Mouse (Mus musculus) spleen, adult 2 months (tissue): ENCODE results near the gene Slc25a35.

Experiments
- CTCF ChIP-seq: fragments of 200-500 bp; IDR thresholded peaks from 2 replicates; pipeline ENCODE4 v1.5.1; 2011; ENCODE audit warnings: mild to moderate bottlenecking, inconsistent platforms; ENCODE audit not compliant: insufficient read depth, insufficient read length, insufficient replicate concordance; ENCODE audit errors: extremely low read depth
- POLR2A ChIP-seq: fragments of 200-500 bp; IDR thresholded peaks from 2 replicates; pipeline ENCODE4 v1.6.1; 2011; ENCODE audit warnings: low read depth, low read length, inconsistent platforms

DNA sequence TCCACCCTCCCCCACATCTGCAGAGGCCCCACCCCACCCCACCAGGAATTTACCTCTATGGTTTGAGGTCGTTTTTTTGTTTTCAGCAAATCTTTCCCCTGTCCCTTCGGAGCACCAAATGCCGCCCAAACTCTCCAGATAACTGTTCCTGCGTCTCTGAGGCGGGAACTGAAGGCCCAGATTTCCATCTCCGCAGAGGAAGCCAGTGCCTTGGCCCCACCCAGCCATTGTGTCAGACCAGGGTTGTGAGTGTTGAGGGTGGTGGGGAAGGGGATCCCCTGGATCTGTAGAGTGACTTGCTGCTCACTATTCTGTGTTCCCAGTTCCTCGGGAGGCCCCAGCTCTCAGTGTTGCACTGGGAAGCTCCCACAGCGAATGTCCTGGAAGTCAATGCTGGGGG lies 10.6 kb upstream of the Slc25a35 start, which contains the start of gene Arhgef15:
- TF ChIP-seq POLR2A (no peak), CTCF (no peak)
